Mouse (Mus musculus): ENCODE results near the gene Smok2b. TPM values are rescaled to one million over a fixed set of nuclear protein-coding genes. Genes with fewer than 3 reads are reported as not detected.
"Not testable (repeated sequence)": the region's sequence is repeated elsewhere in the genome, so short reads cannot be mapped to it uniquely, and the experiment has no call there.

Smok2b gene
- total and polyA plus RNA-seq, 3 experiments: not detected

DNA sequence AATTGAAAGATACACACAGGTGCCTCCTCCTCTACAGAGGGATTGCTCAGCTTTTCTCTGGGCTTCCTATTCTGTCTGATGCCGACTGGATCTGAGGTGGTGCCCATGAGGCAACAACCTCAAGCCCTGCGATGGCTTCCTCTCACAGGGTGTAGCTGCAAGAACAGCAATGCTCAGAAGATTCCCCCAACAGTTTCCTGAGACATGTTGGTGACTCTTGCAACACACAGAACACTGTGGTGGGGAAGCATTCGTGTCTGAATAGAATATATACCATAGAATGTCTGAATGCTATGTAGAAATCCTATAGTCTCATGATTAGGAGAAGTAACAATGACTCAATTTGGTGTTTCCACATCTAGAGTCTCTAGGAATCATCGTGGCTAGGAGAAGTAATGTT, 15.9 kb upstream of the Smok2b start:
- H3K9ac ChIP-seq (ENCODE audit: low read depth, low read length): no peak overlapping the region
- no peaks in the 10 kb centered on the region for H3K36me3 ChIP-seq (ENCODE audit: control insufficient read depth, insufficient read depth, low read length)
- 45% methylated on average over 4 of the region's 4 CpGs for WGBS
- no peaks in the 10 kb centered on the region for H3K4me1 ChIP-seq (ENCODE audit: control insufficient read depth, insufficient read depth, low read length)
- intact Hi-C loops (cut with DNase I): no loop called here
- TF ChIP-seq EP300 (IDR thresholded peaks at IDR 0.05; ENCODE audit: insufficient read depth, low read depth, low read length) (no peak), CTCF (IDR thresholded peaks at IDR 0.05) (no peak)
- H3K27ac ChIP-seq: no peak overlapping the region
- H3K4me3 ChIP-seq: no peak overlapping the region
- no peaks in the 10 kb centered on the region for H3K27me3 ChIP-seq (ENCODE audit: control insufficient read depth, insufficient read depth, low read length)
- DNase-seq: no peak
- H3K79me2 ChIP-seq (replicated peaks; ENCODE audit: control insufficient read depth, insufficient read depth, low read length): no peaks in the 10 kb centered on the region

DNA sequence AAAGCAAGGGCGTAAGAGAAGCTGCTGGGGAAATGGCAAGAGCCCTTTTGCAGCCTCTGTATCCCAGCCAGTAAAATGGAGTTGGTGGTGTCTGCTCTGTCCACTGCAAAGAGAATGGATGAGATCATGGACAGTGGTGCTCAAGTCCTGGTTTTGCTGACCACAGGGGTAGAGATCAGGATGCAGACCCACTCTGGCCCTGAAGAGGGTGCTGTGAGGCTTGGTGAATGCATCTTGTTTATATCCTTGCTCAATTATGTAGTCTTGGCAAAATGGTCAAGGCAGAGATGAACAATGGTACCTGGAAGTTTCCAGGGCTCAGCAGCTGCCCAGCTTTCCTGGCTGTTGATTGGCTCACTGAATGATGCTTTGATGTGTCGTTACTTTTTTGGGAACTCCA, 14.5 kb upstream of the Smok2b start:
- Histone ChIP-seq H3K79me2 (replicated peaks; ENCODE audit: control insufficient read depth, insufficient read depth, low read length) (no peaks in the 10 kb centered on the region), H3K4me3 (no peak overlapping the region), H3K27me3 (ENCODE audit: control insufficient read depth, insufficient read depth, low read length) (no peaks in the 10 kb centered on the region), H3K36me3 (ENCODE audit: control insufficient read depth, insufficient read depth, low read length) (no peaks in the 10 kb centered on the region), H3K4me1 (ENCODE audit: control insufficient read depth, insufficient read depth, low read length) (no peaks in the 10 kb centered on the region), H3K27ac (no peak overlapping the region), H3K9ac (ENCODE audit: low read depth, low read length) (no peak overlapping the region)
- intact Hi-C loops (cut with DNase I): no loop called here
- TF ChIP-seq POLR2A (IDR thresholded peaks at IDR 0.05; ENCODE audit: insufficient read depth, low read depth, low read length) (no peak), CTCF (IDR thresholded peaks at IDR 0.05) (peak; percentile 44)
- no peak for DNase-seq
- WGBS: 72% methylated on average over 2 of the region's 2 CpGs

DNA sequence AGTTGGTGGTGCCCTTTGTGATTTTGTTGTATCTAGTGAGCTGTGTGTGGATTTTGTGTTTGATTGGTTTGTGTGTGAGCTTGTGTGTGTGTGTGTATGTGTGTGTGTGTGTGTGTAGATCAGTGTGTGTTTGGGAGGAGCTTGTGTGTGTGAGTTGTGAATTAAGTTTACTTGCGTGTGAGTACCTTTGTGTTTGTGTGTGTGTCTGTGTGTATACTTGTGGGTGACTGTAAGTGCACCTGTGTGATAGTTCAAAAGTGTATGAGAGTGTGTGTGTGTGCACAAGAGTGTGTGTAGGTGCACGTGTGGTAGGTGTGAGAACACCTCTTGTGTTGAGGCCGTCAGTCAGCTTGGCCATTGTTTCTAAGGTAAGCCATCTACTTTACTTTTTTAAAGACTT, 9.2 kb upstream of the Smok2b start, which contains the start of gene Smok2a:
Gene Smok2a, plus strand, starts transcription at position 301 of the 400 bp plus-strand sequence.
- no peak within 1 kb of the TSS for H3K27ac ChIP-seq
- H3K4me3 ChIP-seq: no peak within 1 kb of the TSS
- no peaks in the 10 kb centered on the region for H3K36me3 ChIP-seq (ENCODE audit: control insufficient read depth, insufficient read depth, low read length)
- intact Hi-C loops (cut with DNase I): no loop called here
- H3K27me3 ChIP-seq (ENCODE audit: control insufficient read depth, insufficient read depth, low read length): no peaks in the 10 kb centered on the region
- H3K4me1 ChIP-seq (ENCODE audit: control insufficient read depth, insufficient read depth, low read length): no peaks in the 10 kb centered on the region
- 69% methylated on average over 3 of the region's 3 CpGs for WGBS
- no peak within 1 kb of the TSS for H3K9ac ChIP-seq (ENCODE audit: low read depth, low read length)
- no peaks in the 10 kb centered on the region for H3K79me2 ChIP-seq (replicated peaks; ENCODE audit: control insufficient read depth, insufficient read depth, low read length)
- no peak for TF ChIP-seq EP300 (IDR thresholded peaks at IDR 0.05; ENCODE audit: insufficient read depth, low read depth, low read length)
- TF ChIP-seq POLR2A (IDR thresholded peaks at IDR 0.05; ENCODE audit: insufficient read depth, low read depth, low read length): no peak
- TF ChIP-seq CTCF (IDR thresholded peaks at IDR 0.05): no peak
- no peak for DNase-seq

DNA sequence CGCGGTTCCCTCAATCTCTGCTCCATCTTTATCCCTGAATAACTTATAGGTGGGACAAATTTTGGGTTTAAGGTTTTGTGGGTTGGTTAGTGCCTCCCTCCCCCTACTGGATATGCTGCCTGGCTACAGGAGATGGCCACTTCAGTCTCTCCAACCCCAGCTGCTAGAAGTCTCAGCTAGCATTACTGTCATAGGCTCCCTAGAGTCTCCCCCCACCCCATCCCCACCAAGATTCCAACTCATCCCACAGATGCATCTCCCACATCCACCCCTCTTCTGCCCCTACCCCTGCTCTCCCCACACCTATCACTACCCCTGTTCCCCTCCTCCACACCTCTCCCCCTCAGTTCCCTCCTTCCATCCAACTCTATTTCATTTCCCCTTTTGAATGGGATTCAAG, 8.1 kb upstream of the Smok2b start:
- WGBS: 83% methylated on average over 2 of the region's 2 CpGs
- intact Hi-C loops (cut with DNase I); H3K27me3 ChIP-seq (ENCODE audit: control insufficient read depth, insufficient read depth, low read length): not testable (repeated sequence)

DNA sequence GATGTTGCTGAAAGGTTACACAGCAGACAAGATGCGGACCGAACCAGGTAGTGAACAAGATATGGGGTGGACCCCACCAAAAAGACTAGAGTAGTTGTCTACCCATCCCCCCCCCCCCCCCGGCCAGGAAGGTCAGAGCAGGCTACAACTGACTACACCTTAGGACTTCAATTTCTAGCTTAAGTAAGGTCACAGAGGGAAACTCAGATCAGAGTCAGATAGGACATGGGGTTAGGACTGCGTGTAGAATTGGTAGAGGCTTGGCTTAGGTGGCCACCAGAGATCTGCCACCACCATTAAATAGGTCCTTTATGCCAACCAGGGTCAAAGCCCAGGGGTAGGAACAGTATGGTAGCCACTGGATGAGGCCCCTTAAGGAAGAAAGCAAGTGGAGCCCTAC, 9.4 kb downstream of the Smok2b start:
- H3K36me3 ChIP-seq (ENCODE audit: control insufficient read depth, insufficient read depth, low read length); DNase-seq; intact Hi-C loops (cut with DNase I); H3K27me3 ChIP-seq (ENCODE audit: control insufficient read depth, insufficient read depth, low read length); H3K79me2 ChIP-seq (replicated peaks; ENCODE audit: control insufficient read depth, insufficient read depth, low read length); H3K9ac ChIP-seq (ENCODE audit: low read depth, low read length); H3K4me3 ChIP-seq; H3K4me1 ChIP-seq (ENCODE audit: control insufficient read depth, insufficient read depth, low read length); H3K27ac ChIP-seq: not testable (repeated sequence)
- WGBS: 73% methylated on average over 4 of the region's 4 CpGs

More for the DNA sequence above, 8.1 kb upstream of the Smok2b start:
- DNase-seq; H3K79me2 ChIP-seq (replicated peaks; ENCODE audit: control insufficient read depth, insufficient read depth, low read length); H3K4me3 ChIP-seq; H3K9ac ChIP-seq (ENCODE audit: low read depth, low read length); H3K27ac ChIP-seq; H3K36me3 ChIP-seq (ENCODE audit: control insufficient read depth, insufficient read depth, low read length); H3K4me1 ChIP-seq (ENCODE audit: control insufficient read depth, insufficient read depth, low read length): not testable (repeated sequence)

DNA sequence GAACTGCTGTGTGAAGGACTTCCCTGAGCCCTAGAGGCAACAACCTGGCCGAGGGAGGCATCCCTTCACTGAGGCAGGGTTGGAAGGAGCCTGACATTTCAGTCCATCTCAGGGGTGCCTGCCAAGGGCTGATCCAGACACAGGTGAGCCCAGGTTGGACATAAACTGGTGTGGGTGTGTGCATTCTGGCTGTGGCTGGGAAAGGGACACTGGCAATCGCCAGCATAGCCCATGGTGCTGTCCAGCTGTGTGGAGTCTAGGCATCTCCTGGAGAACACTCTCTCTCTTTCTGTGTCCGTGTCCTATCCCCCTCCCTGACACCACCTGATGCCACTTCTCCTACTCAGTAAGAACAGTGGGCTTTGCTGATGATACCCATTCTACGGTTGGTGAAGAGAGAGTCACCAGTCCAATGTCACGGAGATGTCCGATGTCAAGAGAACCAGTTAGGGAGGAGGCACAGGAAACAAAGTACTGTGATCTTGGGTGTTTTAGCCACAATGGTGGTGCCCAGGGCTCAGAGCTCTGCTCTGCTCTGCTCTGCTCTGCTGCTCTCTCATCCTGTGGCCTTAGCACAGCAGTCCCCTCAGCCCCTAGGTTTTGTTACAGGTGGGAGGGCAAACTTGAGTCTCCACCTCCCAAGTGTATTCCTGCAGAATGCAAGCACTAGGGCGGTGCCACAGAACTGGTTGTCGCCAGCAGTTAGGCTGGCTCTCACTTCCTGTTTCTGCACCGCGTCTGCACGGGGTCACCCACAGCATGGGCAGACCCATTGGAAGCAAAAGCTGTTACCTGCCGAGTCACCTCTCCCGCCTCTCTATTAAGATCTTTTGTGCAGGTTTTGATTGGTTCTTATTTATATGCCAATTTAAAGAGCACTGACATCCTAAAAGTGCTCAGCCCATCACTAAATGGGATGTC, 11.0 kb downstream of the Smok2b start:
- intact Hi-C loops (cut with DNase I); H3K36me3 ChIP-seq (ENCODE audit: control insufficient read depth, insufficient read depth, low read length); H3K9ac ChIP-seq (ENCODE audit: low read depth, low read length); H3K4me1 ChIP-seq (ENCODE audit: control insufficient read depth, insufficient read depth, low read length); H3K27me3 ChIP-seq (ENCODE audit: control insufficient read depth, insufficient read depth, low read length); H3K79me2 ChIP-seq (replicated peaks; ENCODE audit: control insufficient read depth, insufficient read depth, low read length); H3K27ac ChIP-seq; DNase-seq; H3K4me3 ChIP-seq: not testable (repeated sequence)
- WGBS: 77% methylated on average over 7 of the region's 13 CpGs

DNA sequence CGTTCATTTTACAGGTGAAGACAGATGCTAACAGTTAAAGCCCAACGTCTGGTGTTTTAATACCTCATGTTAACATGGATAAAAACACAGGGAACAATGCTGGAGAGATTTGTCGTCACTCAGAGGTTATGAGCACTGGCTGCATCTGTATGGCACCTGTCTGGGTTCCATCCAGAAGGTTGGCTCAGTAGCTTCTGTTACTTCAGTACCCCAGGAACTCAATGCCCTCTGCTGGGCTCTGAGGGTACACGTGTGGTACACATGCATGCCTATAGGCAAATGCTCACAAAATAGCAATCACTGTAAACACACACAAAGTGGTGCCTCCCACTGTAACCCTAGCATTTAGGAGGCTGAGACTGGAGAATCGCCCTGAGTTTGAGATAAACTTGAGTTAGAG, 24.7 kb downstream of the Smok2b start:
- intact Hi-C loops (cut with DNase I); H3K4me1 ChIP-seq (ENCODE audit: control insufficient read depth, insufficient read depth, low read length): not testable (repeated sequence)
- 59% methylated on average over 1 of the region's 5 CpGs for WGBS

More for the DNA sequence above, 24.7 kb downstream of the Smok2b start:
- not testable (repeated sequence) for H3K79me2 ChIP-seq (replicated peaks; ENCODE audit: control insufficient read depth, insufficient read depth, low read length); H3K4me3 ChIP-seq; DNase-seq; H3K27ac ChIP-seq; H3K27me3 ChIP-seq (ENCODE audit: control insufficient read depth, insufficient read depth, low read length); H3K9ac ChIP-seq (ENCODE audit: low read depth, low read length); H3K36me3 ChIP-seq (ENCODE audit: control insufficient read depth, insufficient read depth, low read length)

Other genes with a start within 250 kb of the Smok2b start
- gene Wtap, start 236.1 kb upstream of the Smok2b start, total RNA-seq (2021): 10 to 100 TPM; 30.7 to 34.0 TPM
- gene Wtap, start 236.1 kb upstream of the Smok2b start, polyA plus RNA-seq (2012; rRNA removed): 12.3 and 24.2 TPM in 2 replicates
- 1,000 to 10,000 TPM in 1 of 2 experiments, 100 to 1,000 TPM in 1; 961 to 1,111 TPM for gene Sod2, start 223.4 kb upstream of the Smok2b start, total RNA-seq (2021)
- 895 and 1,105 TPM in 2 replicates for gene Sod2, start 223.4 kb upstream of the Smok2b start, polyA plus RNA-seq (2012; rRNA removed)
- gene Gpr31b, start 178.0 kb upstream of the Smok2b start, total RNA-seq (2021): under 1 TPM in 1 of 2 experiments, not detected in 1; 0.32 TPM
- gene Gpr31b, start 178.0 kb upstream of the Smok2b start, polyA plus RNA-seq (2012; rRNA removed): 0.31 TPM in 1 of 2 replicates, not detected in the other
- gene Tcp10b, start 169.2 kb upstream of the Smok2b start, total RNA-seq (2021): not detected
- gene Tcp10b, start 169.2 kb upstream of the Smok2b start, polyA plus RNA-seq (2012; rRNA removed): 0.06 and 0.09 TPM in 2 replicates
- not detected for gene Unc93a, start 98.4 kb upstream of the Smok2b start, total RNA-seq (2021)
- 0.06 TPM in 1 of 2 replicates, not detected in the other for gene Unc93a, start 98.4 kb upstream of the Smok2b start, polyA plus RNA-seq (2012; rRNA removed)
- not detected for gene Smok2a, start 9.1 kb upstream of the Smok2b start, total RNA-seq (2021)
- gene Smok2a, start 9.1 kb upstream of the Smok2b start, polyA plus RNA-seq (2012; rRNA removed): not detected in 2 replicates
- not detected for gene Tcp10c, start 124.3 kb downstream of the Smok2b start, total RNA-seq (2021)
- gene Tcp10c, start 124.3 kb downstream of the Smok2b start, polyA plus RNA-seq (2012; rRNA removed): 0.06 TPM in 1 of 2 replicates, not detected in the other